Mouse (Mus musculus) thymus, postnatal 14 days (tissue): Measurements from ENCODE around the gene Vangl1.
A peak's percentile ranks its signal among the peaks of the same experiment; 100 is the strongest.
"Not testable (repeated sequence)": the region's sequence is repeated elsewhere in the genome, so short reads cannot be mapped to it uniquely, and the experiment has no call there.

Experiments
- DNase-seq: peaks from one replicate; pipeline ENCODE4 v3.0.0; 2021

Gene Vangl1

DNA sequence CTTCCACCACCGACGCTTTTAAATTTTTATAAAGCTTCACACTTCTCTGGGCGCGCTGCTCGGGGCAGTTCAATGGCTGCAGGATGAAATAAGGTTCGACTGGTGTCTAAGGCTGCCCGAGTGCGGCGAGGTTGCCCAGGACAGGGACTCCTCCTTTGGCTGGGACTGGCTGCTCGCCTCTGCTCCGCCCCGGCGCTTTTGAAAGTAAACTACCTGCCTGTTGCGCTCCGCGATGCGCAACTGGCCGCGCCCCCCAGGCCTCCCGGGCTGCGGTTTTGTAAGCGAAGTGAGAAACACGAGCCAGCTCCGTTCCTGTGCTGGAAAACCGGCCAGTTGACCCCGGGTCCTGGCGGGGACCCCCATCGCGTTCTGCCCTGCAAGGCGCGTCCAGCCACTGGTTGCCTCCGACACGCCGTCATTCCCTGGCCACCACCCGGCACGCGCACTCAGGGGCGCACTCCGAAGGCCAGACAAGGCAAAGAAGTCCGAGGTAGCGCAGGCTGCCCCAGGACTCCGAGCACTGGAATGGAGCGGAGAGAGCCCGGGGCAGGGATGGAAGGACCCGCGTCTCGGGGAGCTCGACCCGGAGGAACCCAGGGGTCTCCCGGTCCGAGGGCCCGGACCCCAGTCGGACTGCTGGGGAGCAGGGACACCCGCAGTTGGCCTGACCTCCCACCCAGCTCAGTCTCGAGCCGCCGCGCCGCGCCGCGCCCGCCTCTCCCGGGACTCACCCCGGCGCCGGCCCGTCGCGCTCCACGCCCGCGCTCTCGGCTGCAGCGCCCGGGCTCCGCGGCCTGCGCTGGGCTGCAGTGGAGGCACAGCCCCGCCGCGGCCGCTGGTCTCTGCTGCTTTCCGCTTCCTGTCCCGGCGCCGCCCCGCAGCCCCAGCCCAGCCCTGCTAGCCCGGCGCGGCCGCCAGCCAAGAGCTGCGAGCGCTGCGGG lies at the start of gene Vangl1:
TSS of gene Vangl1 (minus strand) at position 913 of the 941 bp plus-strand sequence.
- no peak for DNase-seq

DNA sequence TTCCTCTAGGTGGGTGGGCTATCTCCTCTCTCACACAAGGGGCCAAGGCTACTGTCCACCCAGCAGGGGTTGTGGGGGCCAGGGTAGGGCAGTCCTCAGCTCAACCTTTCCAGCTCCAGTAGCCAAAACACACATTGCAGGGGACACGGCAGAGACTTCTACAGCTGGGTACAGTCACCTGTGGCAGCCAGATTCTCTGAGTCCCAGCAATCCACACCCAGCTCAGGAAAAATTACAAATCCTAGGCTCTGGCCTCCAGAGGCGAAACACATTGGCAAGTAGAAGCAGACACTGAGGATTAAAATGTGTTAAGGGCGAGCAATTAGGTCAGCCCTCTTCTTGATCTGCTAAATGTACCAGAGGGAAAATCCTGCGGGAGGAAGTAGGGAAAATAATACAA lies 49.1 kb upstream of the Vangl1 start:
- no peak for DNase-seq

DNA sequence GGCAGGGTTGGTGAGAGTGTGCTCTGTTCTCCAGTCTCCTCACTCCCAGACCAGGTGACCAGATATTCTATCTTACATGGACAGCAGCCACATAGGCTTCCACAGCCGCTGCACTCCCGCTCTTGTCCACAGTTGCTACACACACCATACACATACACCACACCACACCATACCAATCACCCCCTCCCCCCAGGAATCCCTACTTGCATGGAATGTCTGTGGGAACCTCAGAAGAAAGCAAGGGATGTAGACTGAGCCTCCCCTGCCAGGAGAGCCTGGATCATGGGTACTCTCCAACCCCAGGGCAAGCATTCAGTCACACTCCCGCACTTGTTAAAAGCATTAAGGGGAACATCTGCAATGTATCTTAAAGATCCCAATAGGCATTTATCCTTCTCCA lies 48.4 kb upstream of the Vangl1 start:
- no peak for DNase-seq

DNA sequence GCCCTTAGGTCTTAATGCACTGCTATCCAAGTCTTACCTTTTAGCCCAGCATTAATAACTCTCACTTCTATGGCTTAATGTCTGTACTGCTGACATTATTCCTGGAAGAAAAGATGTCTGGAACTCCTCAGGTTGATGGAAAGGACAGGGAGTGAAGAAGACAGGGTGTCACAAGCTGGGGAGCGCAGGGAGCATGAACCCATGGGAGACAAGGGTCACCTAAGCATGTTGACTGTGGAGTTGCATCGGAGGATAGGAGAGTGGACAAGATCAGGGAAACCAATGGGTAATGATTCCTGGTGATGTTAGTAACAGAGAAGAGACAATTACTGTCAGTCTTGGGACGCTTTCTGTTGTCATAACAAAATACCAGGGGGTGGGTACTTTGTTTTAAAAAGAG lies 46.4 kb upstream of the Vangl1 start:
- no peak for DNase-seq

DNA sequence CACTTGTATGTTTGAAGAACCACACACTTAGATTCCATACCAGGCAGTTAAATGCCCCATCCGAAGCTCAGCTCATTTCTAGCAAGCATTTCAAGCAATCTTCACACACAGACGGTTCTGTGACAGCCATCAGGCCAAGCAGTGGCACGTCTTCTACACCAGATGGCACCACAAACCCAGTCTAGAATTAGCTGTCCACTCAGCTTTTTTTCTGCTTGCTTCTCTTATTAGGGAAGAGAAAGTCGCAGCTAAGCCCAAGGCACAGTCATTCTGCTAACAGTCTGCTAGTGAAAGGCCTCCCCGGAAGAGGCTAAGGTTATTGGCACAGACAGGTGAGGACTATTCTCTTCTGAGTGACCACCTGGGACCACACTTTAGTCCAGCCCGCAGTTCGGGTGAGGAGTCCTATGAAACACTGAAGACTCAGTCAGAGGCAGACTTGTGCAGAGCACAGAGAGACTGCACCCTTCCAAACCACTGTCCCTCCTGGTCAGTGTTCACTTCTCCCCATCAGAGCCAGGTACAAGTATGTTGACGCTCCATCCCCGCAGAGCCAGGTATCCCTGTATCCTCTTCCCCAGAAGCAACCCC lies 45.0 kb upstream of the Vangl1 start:
- DNase-seq = no peak

DNA sequence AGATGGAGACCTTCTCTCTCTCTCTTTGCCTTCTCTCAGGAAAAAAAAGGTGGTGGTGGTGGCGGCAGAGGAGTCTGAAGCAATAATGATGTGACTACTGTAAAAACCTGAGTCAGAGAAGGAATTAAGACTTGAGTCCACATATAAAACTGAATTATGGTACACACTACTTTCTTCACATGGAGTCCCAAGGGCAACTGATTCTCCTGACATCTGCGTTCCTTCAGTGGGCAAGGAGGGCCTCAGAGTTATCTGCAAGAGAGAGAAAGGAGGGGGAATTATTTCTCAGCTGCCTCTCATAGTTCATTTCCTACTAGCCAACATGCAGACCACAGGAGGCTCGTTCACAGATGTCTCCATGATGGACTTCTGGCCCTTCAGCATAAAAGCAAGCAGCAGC lies 40.1 kb upstream of the Vangl1 start:
- no peak for DNase-seq

DNA sequence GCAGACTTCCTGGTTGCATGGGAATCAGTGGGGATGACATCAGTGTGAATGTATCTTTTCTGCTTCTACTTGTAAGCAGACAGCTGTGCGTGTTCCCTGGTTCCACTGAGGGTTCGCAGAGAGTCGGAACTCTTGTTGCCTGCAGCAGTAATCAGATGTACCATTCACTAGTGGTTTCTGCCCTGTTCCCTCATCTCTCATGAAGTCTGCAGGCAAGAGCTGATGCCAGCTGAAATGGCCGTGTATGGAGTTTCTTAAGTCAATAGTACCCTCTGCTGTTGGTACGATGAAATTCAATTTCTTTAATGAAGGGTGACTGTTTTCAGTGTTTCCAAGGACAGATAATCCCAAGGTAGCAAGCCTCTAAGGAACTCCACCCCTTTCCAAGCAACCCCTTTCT lies 38.4 kb upstream of the Vangl1 start:
- no peak for DNase-seq

DNA sequence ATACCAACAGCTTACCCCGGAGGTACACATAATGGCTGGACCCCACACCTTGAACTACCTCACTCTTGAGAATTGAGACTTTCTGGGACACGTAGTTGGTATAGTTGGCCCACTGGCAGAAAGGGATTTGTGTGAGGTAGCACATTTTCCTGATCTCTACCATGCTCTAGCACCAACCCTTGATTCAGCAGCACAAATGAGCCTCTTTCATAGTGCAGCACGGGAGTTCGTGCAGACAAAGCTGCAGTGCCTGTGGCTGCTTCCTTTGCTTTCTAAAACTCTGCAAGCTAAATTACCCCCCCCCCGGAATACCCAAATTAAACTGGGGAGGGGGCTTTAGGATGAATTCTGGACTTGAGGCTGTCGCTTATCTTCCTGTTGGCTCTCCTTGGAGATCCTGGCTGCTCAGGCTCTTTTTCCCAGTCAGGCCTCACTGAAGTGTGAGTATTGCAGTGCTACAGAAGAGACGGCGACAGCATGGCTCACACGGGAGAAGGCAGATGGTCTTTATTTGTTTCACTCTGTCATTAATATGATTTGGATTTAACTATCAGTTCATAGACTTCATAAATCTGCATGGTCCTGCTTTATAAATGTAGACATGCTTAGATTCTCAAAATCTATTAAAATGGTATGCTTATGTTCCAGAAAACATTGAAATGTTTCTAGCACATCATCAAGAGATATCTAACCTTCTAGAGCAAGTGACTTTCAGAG lies 27.1 kb upstream of the Vangl1 start:
- no peak for DNase-seq

DNA sequence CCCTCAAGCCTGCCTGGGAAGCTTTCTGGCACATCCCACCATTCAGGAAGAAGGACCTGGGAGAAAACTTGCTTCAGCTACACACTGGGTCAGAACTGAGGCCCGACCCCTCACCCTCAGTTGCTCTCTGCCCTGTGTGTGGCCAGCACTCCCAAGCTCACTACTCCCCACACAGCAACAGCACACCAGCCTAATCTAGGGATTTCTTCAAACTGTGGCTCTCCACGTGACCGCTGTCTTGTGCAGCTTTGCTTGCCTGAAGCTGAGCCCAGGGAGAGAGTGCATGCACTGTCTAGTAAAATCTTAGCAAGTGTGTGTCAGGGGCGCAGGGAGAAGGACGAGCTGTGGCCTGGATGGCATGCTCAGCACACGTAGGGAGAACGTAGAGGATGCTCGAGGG lies 18.3 kb upstream of the Vangl1 start:
- DNase-seq = no peak

DNA sequence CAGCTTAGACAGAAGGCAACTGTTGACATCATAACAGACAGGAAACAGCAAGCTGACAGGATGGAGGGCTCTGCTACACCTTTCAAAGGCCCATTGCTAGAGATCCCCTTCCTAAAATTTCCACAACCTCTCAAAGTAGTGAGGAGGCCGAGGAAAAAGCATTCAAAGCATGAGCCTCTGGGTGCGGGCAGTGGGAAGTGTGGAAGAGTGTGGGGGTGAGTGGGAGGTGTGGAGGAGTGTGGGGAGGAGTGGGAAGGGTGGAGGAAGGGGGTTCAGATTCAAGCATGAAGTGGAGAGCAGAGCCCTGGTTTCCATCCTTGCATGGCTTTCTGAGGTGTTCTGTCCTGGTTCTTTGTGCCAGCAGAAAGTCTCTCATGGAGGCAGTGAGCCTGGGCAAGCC lies 13.8 kb upstream of the Vangl1 start:
- no peak for DNase-seq

DNA sequence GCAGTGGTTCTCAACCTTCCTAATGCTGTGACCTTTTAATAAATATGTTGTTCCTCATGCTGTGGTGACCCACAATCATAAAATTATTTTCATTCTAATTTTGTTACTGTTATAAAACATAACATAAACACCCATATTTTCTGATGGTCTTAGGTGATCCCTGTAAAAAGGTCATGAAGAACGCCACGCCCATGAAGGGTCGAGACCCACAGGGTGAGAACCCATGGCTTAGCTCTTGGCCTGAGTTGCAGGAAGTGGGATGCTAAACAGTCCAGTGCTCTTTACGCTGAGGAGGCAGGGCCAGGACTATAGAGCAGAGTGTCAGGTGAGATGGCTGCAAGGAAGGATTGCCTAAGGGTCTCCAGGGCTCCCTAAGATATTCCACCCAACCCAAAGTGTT lies 10.2 kb upstream of the Vangl1 start:
- no peak for DNase-seq

DNA sequence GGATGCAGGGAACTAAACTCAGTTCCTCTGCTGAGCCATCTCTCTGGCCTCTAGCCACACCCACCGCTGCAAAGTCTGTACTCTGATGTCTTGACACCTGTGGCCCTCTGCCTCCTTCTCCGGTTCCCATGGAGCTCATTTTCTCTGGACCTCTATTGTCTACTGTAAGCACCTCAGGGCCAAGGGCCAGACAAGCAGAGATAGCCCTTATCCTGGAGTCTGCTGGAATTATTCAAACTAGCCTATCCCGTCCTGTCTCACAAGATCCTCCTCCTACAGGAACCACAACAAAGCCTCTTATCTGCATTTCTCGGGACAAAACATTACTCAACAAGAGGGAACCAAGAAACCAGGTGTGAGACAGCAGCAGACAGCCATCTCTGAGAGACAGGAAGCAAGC lies 9.8 kb upstream of the Vangl1 start:
- no peak for DNase-seq

DNA sequence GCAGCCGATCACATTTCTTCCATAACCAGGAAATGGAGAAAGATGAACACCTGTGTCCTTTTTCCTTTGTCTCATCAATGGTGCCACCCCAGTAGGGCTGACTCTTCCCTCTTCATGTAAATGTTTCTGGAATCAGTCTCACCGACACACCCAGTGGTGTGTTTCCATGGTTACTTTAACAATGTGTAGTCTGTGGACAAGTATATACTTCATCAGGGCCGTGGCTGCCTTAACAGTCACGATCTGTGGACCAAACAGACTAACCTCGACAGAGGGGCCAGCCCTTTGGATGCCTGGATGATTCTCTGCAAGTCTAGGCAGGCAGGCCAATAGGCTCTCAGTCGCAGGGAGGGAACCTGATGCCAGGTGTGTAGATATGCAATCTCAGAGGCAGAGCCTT lies 8.4 kb upstream of the Vangl1 start:
- DNase-seq = no peak

DNA sequence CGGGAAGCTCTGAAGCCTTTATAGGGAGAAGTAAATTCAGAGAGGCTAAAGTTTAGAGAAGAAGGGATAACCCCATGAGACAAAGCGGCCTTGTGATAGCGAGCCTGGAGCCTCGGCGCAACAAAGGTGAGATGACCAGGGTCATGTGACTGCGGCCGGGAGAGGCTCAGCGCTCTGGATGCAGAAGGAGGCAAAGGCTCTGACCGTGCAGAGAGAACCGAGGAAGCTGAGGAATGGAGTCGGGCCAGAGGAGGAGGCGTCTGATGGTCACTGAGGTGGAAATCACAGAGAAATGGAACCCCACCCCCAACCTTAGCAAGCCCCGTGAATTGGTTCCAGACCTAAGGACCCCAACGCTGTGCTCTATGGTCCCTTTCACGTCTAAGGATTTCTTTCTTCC lies 7.8 kb upstream of the Vangl1 start:
- no peak for DNase-seq

DNA sequence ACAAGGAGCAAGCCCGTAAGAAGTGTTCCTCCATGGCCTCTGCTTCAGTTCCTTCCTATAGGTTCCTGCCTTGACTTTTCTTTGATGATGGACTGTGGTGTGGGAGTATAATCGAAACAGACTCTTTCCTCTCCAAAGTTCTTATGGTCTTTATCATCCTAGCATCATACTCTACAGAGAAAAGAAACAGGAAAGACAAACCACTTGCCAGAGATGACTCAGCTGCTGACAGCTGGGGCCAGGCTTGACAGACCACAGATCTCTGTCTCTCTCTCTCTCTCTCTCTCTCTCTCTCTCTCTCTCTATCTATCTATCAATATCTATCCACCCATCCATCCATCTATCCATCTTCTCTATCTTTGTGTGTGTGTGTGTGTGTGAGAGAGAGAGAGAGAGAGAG lies 6.8 kb upstream of the Vangl1 start:
- no peak for DNase-seq

DNA sequence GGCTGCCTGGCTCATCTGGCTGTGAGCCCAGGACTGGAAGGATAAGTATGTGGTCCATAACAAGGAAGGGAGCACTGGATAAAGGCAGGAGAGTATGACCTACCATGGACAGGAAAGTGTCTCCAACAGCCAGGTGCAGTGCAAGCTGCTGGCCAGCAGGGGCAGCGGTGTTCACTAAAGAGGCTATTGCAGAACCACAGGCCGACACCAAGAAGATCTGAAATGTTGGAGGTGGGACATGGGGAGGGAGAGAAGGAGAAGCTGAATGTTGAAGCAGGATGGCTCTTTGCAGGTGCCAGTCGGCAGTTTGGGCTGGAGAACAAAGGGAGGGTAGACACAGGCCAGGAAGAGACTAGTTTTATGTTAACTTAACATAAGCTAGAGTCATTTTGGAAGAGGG lies 6.3 kb upstream of the Vangl1 start:
- DNase-seq = peak; percentile 42

DNA sequence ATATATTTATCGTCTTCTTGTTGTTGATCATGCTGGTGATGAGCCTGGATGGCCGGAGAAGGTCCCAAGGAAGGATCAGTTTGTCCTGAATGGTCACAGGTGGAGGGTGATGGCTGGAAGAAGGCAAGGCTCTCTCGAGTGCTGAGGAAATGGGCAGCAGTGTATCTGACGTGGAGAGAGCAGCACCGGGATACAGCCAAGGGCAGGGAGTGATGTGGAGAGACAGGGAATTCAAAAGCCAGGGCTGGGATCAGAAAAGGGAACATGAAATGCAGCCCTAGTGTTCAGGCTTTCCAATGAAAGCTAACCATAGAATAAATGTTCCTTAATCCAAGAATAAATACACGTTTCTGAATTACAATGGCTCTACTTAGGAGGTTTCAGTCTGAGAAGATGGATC lies 4.4 kb upstream of the Vangl1 start:
- DNase-seq = no peak

DNA sequence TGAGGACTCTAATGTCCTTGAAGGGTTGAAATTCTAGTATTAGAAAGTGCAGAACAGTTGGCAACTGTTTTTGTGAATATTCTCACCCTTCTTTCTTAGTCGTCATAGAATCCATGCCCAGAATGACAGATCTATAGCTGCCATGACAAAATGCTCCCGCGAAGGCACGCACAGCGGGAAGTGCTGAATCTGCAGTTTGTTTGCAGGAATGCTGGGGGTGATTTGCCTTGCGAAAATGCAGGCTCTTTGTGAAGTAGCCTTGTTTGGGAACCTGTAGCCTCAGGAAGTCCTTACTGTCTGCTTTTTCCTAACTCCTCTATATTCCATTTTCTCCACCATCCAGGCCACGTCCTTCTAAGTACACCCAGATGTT lies 951 bp upstream of the Vangl1 start:
- no peak for DNase-seq

DNA sequence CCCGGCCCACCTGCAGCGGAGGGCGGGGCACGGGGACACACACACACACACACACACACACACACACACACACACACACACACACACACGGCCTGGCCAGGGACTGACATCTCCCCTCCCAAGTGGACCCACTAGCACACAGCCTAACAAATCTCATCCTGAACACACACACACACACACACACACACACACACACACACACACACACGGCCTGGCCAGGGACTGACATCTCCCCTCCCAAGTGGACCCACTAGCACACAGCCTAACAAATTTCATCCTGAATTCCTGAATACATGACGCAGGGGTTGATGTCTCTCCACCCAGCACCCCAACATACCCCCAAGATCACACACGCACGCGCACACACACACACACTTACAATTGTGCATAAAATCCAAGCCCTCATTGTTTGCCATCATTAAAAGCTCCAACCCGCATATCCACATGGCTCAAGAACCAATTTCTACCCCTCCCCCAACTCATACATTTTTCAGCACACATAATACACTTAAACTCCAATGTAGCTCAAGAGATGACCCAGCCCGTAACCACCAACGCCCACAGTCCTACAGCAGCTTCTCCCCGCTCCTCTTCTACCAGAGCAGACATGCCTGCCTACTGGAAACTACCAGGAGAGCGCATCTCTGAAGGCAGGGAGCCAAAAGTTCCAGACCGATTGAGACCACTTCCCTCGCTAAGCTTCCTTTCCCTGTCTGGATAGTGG lies 403 bp upstream of the Vangl1 start:
- not testable (repeated sequence) for DNase-seq

DNA sequence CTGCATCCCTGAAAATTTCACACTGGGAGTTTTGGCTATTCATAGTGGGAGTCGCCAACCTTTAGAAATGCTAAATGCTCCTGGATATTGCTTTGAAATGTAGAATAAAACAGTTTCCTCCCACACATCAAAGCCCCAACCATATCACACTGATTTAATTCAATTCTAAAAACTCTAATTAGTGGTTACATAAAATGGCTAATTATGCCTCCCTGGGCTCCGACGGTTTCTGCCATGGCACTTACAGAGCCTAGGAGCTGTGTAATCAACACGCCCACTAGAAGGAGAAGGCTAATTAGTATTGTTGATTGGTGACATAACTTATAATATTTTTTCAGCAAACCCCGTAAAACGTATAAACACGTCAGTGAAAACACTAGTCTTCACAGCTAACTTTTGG lies 1.4 kb downstream of the Vangl1 start:
- DNase-seq = no peak

DNA sequence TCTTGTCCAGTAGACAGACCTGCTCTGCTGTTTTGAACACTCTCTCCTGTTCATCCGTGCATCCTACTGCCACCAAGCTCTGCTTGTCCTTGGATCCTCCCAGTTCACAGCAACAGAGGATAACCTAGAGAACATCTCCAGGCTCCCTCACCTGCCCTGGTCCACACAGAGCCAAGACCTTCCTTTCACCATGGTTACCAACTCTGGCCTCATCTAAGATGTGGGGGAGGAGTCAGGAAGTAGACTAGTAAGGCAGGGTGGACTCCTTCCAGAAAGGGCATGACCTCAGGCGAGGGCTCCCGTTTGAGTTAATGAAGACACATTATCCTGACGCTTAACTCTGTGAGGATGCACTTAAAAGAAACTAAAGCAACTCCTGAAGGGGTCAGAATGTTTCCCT lies 4.5 kb downstream of the Vangl1 start:
- DNase-seq = no peak

DNA sequence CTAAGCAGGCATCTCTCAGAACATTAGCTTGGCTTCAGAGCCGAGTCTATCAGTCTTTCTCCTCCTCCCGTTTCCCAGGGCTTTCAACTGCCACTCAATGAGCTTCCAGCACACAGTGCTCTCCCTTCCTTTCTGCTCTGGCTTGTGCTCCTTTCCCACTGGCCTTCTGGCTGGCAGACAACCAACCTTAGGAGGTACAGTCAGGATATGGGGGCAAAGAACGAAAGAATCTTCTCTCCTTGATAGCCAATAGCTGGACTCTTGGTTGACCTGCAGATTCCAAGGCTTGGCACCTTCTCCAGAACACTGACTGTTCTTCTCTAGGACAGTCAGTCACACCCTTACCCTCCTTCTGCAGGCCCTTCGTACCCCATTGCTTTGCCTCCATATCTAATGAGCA lies 5.3 kb downstream of the Vangl1 start:
- no peak for DNase-seq

DNA sequence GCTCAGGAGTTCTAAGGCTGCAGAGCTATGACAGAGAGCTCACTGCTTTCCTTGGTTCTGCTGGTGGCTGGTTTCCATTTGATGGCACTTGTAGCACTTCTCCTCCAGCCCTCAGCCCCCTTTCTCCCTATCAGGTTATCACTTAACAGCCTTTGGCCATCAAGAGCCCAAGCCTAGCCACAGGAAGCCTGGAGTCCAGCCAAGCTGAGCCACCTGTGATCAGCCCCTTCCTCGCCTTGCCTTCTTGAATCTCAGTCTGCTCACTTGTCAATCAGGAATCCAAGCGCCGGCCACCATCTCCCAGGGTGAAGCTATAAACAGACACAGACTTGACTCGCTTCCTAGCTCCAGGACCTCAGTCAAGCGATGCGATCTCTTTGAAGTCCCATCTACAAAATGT lies 6.0 kb downstream of the Vangl1 start:
- DNase-seq = no peak
